Mouse (Mus musculus) heart, adult 2 months (tissue): ENCODE measurements around the gene Gm3336. TPM values are rescaled to one million over a fixed set of nuclear protein-coding genes. Genes with fewer than 3 reads are reported as not detected.
A peak's percentile ranks its signal among the peaks of the same experiment; 100 is the strongest.

Source experiments
- DNase-seq, 2 experiments: peaks; one replicate each; pipeline ENCODE4 v3.0.0; 2021
- H3K27ac ChIP-seq: fragments of 200-600 bp; 2 replicates; pipeline ENCODE4 v1.8.1; 2022
- H3K27me3 ChIP-seq: fragments of 200-500 bp; 2 replicates; pipeline ENCODE4 v1.6.1; 2012; ENCODE audit warnings: mild to moderate bottlenecking, low read length, inconsistent platforms, mixed read lengths; ENCODE audit not compliant: control insufficient read depth, insufficient read depth
- H3K36me3 ChIP-seq: fragments of 200-500 bp; 2 replicates; pipeline ENCODE4 v1.6.1; 2012; ENCODE audit warnings: low read length, inconsistent platforms; ENCODE audit not compliant: control insufficient read depth, insufficient read depth
- H3K4me1 ChIP-seq: fragments of 200-500 bp; 2 replicates; pipeline ENCODE4 v1.6.1; 2011; ENCODE audit warnings: low read length; ENCODE audit not compliant: control insufficient read depth, insufficient read depth
- H3K4me3 ChIP-seq: fragments of 200-600 bp; 2 replicates; pipeline ENCODE4 v1.8.1; 2022
- H3K79me2 ChIP-seq: fragments of 200-500 bp; replicated peaks from 2 replicates; pipeline ENCODE4 v1.6.1; 2012; ENCODE audit warnings: mild to moderate bottlenecking, inconsistent platforms, low read length, moderate library complexity, mixed read lengths; ENCODE audit not compliant: control insufficient read depth, insufficient read depth
- H3K9ac ChIP-seq: fragments of 200-500 bp; 2 replicates; pipeline ENCODE4 v1.6.1; 2012; ENCODE audit warnings: low read depth, mild to moderate bottlenecking, control low read depth, inconsistent platforms, low read length, mixed read lengths
- CTCF ChIP-seq: fragments of 200-600 bp; IDR thresholded peaks from 2 replicates; pipeline ENCODE4 v1.8.1; 2022; ENCODE audit warnings: antibody characterized with exemption, mild to moderate bottlenecking, moderate library complexity
- EP300 ChIP-seq: fragments of 200-500 bp; IDR thresholded peaks from 2 replicates; pipeline ENCODE4 v1.6.1; 2011; ENCODE audit warnings: low read depth, low read length, control low read depth; ENCODE audit not compliant: insufficient read depth
- POLR2A ChIP-seq: fragments of 200-500 bp; IDR thresholded peaks from 2 replicates; pipeline ENCODE4 v1.6.1; 2011; ENCODE audit warnings: mild to moderate bottlenecking, low read depth, low read length, control low read depth; ENCODE audit not compliant: insufficient read depth
- WGBS: fragments of 180-500 bp; shearing (Covaris S2); methylation state at CpG from one replicate; pipeline ENCODE4 v1.1.7; 2018; 5-methylcytosine and 5-hydroxymethylcytosine counted together
- intact Hi-C: fragments of 180-260 bp; cut with DNase I; formaldehyde crosslinking; loops from one replicate; pipeline ENCODE4 v1.15.1; 2025
- polyA plus RNA-seq: library from polyadenylated mRNA; depleted of rRNA; stranded (reverse); fragments of >200 nt; gene quantifications from 2 replicates; pipeline ENCODE4 v1.2.3, GENCODE M21; 2012
- total RNA-seq, 2 experiments: library from RNA; stranded (reverse); gene quantifications; 2 replicates each; pipeline ENCODE4 v1.2.3; 2021

Gm3336 gene
- total and polyA plus RNA-seq, 3 experiments, result not detected

DNA sequence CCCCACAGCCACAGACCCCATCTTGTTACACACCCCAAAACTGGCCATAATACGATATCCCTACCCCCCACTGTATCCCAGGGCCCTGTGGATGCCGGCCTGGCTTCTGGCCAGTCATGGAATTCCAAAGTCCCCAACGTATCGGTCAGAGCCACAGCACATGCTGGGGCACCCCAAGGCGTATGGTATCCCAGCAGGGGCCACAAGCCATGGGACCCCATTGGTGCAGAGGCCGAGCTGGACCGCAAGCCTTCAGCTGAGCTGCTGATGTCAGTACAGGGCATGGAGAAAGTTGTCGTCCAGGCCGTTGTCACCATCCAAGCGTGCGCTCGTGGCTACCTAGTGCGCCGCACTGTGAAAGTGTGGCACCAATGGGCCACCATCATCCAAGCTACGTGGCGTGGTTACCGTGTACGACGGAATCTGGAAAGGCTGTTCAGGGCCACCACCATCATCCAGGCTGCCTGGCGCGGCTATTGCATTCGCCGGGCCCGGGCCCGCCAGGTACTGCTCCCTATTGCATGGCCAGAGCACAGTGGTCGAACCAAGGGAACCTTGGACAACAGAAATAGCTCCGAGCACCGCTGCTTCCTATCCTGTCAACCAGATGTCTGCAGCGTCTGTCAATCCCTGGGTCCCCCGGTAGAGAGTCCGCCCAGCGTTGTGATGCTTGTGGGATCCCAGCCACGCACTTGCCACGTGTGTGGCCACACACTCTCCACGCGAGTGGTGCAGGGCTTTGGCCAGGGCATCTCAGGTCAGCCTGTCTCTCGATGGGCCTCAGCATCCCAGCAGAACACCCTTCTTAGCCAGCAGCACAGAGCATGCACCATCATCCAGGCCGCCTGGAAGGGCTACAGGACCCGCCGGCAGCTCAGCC lies 1.6 kb upstream of the Gm3336 start:
- WGBS, result 78% methylated on average over 40 of the region's 40 CpGs
- H3K4me1 ChIP-seq, result peaks cover 1% of the 10 kb centered on the region; the same call in 1 of the 2 replicates
- TF ChIP-seq POLR2A (no peak), EP300 (no peak), CTCF (no peak)
- H3K27ac ChIP-seq, result no peak overlapping the region
- H3K4me3 ChIP-seq, result no peak overlapping the region
- no peak for DNase-seq
- no peaks in the 10 kb centered on the region for H3K36me3 ChIP-seq
- H3K9ac ChIP-seq, result no peak overlapping the region
- H3K27me3 ChIP-seq, result no peaks in the 10 kb centered on the region
- intact Hi-C loops, result no loop called here
- no peaks in the 10 kb centered on the region for H3K79me2 ChIP-seq

- DNase-seq, result peak in 1 of 2 experiments; percentile 37
- H3K9ac ChIP-seq, result no peak overlapping the region
- H3K79me2 ChIP-seq, result no peaks in the 10 kb centered on the region
- WGBS, result 34% methylated on average over 9 of the region's 9 CpGs
- H3K4me1 ChIP-seq, result peaks cover 1% of the 10 kb centered on the region; the same call in 1 of the 2 replicates
- H3K36me3 ChIP-seq, result no peaks in the 10 kb centered on the region
- TF ChIP-seq POLR2A, result no peak
- no peak for TF ChIP-seq EP300
- TF ChIP-seq CTCF, result no peak
- no peaks in the 10 kb centered on the region for H3K27me3 ChIP-seq
- no peak overlapping the region for H3K4me3 ChIP-seq
- intact Hi-C loops, result loop anchor here (1.0 to 2.0 kb wide), 5 partner anchors 32 to 149 kb away; no protein-coding TSS in a partner anchor
- H3K27ac ChIP-seq, result no peak overlapping the region
These were observed 1.5 kb downstream of the Gm3336 start for GRCm38 (mm10) chr8:70719796-70720270.

DNA sequence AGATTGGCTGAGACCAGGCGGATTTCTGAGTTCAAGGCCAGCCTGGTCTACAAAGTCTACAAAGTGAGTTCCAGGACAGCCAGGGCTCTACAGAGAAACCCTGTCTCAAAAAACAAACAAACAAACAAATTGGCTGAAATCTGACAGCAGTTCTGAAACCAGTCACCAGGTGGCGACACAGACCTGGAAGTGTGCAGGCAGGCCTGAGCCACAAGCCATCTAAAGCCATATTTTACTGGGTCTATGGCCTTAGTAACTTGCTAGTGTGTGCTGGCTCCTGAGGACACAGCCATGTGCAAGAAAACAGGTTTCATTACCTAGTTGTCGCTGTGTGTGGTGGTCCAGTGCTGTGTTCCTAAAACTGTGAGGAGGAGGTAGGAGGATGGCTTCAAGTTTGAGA lies 2.4 kb downstream of the Gm3336 start:
- peaks cover 1% of the 10 kb centered on the region; the same call in 1 of the 2 replicates for H3K4me1 ChIP-seq
- H3K9ac ChIP-seq, result no peak overlapping the region
- 2% methylated on average over 3 of the region's 3 CpGs for WGBS
- intact Hi-C loops, result loop anchor here (1.0 to 2.0 kb wide), 5 partner anchors 32 to 148 kb away; no protein-coding TSS in a partner anchor
- no peak overlapping the region for H3K27ac ChIP-seq
- H3K36me3 ChIP-seq, result no peaks in the 10 kb centered on the region
- H3K79me2 ChIP-seq, result no peaks in the 10 kb centered on the region
- H3K4me3 ChIP-seq, result no peak overlapping the region
- TF ChIP-seq EP300 (peak; percentile 97), CTCF (peak; percentile 99), POLR2A (no peak)
- peak; percentile 73 to 90 for DNase-seq
- no peaks in the 10 kb centered on the region for H3K27me3 ChIP-seq

- Histone ChIP-seq H3K4me3 (no peak overlapping the region), H3K27me3 (no peaks in the 10 kb centered on the region), H3K27ac (no peak overlapping the region), H3K79me2 (no peaks in the 10 kb centered on the region), H3K36me3 (no peaks in the 10 kb centered on the region), H3K9ac (no peak overlapping the region), H3K4me1 (peaks cover 1% of the 10 kb centered on the region; the same call in 1 of the 2 replicates)
- WGBS, result 89% methylated on average over 8 of the region's 8 CpGs
- DNase-seq, result no peak
- TF ChIP-seq CTCF (no peak), POLR2A (no peak), EP300 (no peak)
- intact Hi-C loops, result loop anchor here (2.0 kb wide), 1 partner anchor 147 kb away; no protein-coding TSS in a partner anchor
These were observed 3.3 kb downstream of the Gm3336 start for GRCm38 (mm10) chr8:70721601-70722000.

DNA sequence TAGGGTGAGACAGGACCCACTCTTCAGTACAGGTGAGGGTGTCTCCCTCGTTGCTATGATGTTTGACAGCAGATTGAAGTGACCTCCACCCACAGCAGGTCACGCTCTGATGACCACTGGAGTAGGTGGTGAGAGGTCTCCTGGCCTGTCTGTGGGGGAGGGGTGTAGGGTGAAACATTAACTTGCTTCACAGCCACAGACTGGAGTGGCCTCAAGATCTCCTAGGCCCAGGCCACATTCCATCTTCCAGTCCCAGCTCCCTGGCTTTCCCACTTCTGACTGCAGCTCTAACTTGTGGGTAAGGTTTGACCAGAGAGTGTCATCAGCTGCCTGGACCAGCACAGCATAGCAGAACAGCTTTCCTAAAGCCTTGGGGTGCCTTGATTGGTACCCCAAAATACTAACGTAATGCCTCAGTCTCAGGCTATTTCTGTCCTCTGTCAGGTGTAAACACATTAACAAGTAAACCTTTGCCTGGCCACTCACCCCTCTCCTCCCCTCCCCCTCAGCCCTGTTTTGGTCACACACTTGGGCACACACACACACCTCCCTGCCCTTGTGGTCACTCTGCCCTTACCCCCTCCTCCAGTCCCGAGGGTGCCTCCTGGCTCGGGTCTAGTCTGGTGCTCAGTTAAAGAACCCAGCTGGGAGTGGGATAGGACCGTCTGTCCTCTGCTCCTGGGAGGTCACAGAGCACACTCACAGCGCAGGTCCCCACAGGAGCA lies 5.3 kb downstream of the Gm3336 start, which contains the start of gene Pde4c:
Pde4c (plus strand) TSS at position 235 of the 725 bp plus-strand sequence.
- H3K27me3 ChIP-seq, result no peaks in the 10 kb centered on the region

More for the DNA sequence above, 5.3 kb downstream of the Gm3336 start, which contains the start of gene Pde4c:
- H3K79me2 ChIP-seq, result no peaks in the 10 kb centered on the region
- no peaks in the 10 kb centered on the region for H3K36me3 ChIP-seq
- WGBS, result 66% methylated on average over 7 of the region's 7 CpGs
- H3K4me3 ChIP-seq, result no peak within 1 kb of the TSS
- no peak for TF ChIP-seq EP300
- TF ChIP-seq CTCF, result no peak
- TF ChIP-seq POLR2A, result no peak
- no peak within 1 kb of the TSS for H3K9ac ChIP-seq
- peaks cover 1% of the 10 kb centered on the region; the same call in 1 of the 2 replicates for H3K4me1 ChIP-seq
- no peak within 1 kb of the TSS for H3K27ac ChIP-seq
- intact Hi-C loops, result no loop called here
- DNase-seq, result no peak
